Mouse (Mus musculus) brain, embryonic 14.5 days (tissue): ENCODE results near the gene Ddb1.

Experiments
- CTCF ChIP-seq: fragments of 200-500 bp; IDR thresholded peaks from 2 replicates; pipeline ENCODE4 v1.5.1; 2012; ENCODE audit warnings: inconsistent platforms, mild to moderate bottlenecking, moderate library complexity, borderline replicate concordance; ENCODE audit not compliant: insufficient read depth, insufficient read length; ENCODE audit errors: extremely low read depth
- POLR2A ChIP-seq: fragments of 200-500 bp; IDR thresholded peaks from 2 replicates; pipeline ENCODE4 v1.6.1; 2012; ENCODE audit warnings: mild to moderate bottlenecking, inconsistent platforms, borderline replicate concordance; ENCODE audit not compliant: poor library complexity, insufficient read depth, insufficient read length, severe bottlenecking; ENCODE audit errors: extremely low read depth

GRCm38 (mm10) chr19:10637840-10638239 is 32.7 kb downstream of the Ddb1 start:
- no peak for TF ChIP-seq POLR2A
- TF ChIP-seq CTCF, result no peak
